Mouse (Mus musculus) CH12.LX (cell line): ENCODE data around the gene Paqr6. TPM values are rescaled to one million over a fixed set of nuclear protein-coding genes. Genes with fewer than 3 reads are reported as not detected.

Experiments used
- DNase-seq: peaks from one replicate; pipeline ENCODE4 v3.0.0-alpha.2; 2013; ENCODE audit errors: extremely low read depth
- H3K27ac ChIP-seq: 2 replicates; pipeline ENCODE4 v1.5.1; 2012; ENCODE audit warnings: low read depth, mild to moderate bottlenecking, control low read depth, moderate library complexity; ENCODE audit not compliant: insufficient read depth
- H3K27me3 ChIP-seq: replicated peaks from 2 replicates; pipeline ENCODE3; 2012; ENCODE audit warnings: inconsistent platforms
- H3K36me3 ChIP-seq, 2 experiments: replicated peaks in 1 of 2; 2 replicates each; pipeline versions ENCODE3 to v1.6.1; 2012; ENCODE audit warnings: inconsistent platforms in 1 of 2, low read length in 1 of 2, mild to moderate bottlenecking in 1 of 2, mixed read lengths in 1 of 2, moderate library complexity in 1 of 2; ENCODE audit not compliant: control insufficient read depth in 1 of 2, insufficient read depth in 1 of 2
- H3K4me1 ChIP-seq, 2 experiments: 2 replicates each; pipeline ENCODE4 v1.6.1; 2012; ENCODE audit warnings: inconsistent platforms in 1 of 2, moderate library complexity in 1 of 2; ENCODE audit not compliant: insufficient read depth in 2 of 2, control insufficient read depth in 1 of 2
- H3K4me2 ChIP-seq: 2 replicates; pipeline ENCODE4 v1.6.1; 2012; ENCODE audit warnings: low read depth, mild to moderate bottlenecking, control low read depth; ENCODE audit not compliant: poor library complexity, insufficient read depth, severe bottlenecking
- H3K4me3 ChIP-seq, 3 experiments: fragments of 150-350 bp in 1 of 3; sonication (generic) in 1 of 3; replicated peaks in 1 of 3; 2 replicates each; pipeline versions ENCODE3 to v1.5.1; 2011 to 2012; ENCODE audit warnings: low read depth in 2 of 3, low read length in 2 of 3, mild to moderate bottlenecking in 2 of 3, moderate library complexity in 2 of 3, control low read depth in 1 of 3, improper control_type of control experiment in 1 of 3, inconsistent platforms in 1 of 3, mixed read lengths in 1 of 3; ENCODE audit not compliant: poor library complexity in 1 of 3
- H3K79me2 ChIP-seq: replicated peaks from 2 replicates; pipeline ENCODE4 v1.6.1; 2012; ENCODE audit warnings: mild to moderate bottlenecking, moderate library complexity; ENCODE audit not compliant: control insufficient read depth, poor library complexity, insufficient read depth, severe bottlenecking; ENCODE audit errors: extremely low read depth
- H3K9ac ChIP-seq: 2 replicates; pipeline ENCODE4 v1.6.1; 2012; ENCODE audit warnings: low read depth, mild to moderate bottlenecking, control low read depth, moderate library complexity; ENCODE audit not compliant: insufficient read depth
- H3K9me3 ChIP-seq: replicated peaks from 2 replicates; pipeline ENCODE3; 2012; ENCODE audit warnings: low read length, inconsistent platforms, mixed read lengths
- BHLHE40 ChIP-seq: IDR thresholded peaks from 2 replicates; pipeline ENCODE4 v1.6.1; 2011; ENCODE audit warnings: mild to moderate bottlenecking, low read depth, low read length, improper control_type of control experiment
- CTCF ChIP-seq, 2 experiments: IDR thresholded peaks in 1 of 2; conservative IDR thresholded peaks in 1 of 2; 2 replicates each; pipeline ENCODE4 v1.5.1; 2011 to 2012; ENCODE audit warnings: low read depth in 2 of 2, low read length in 2 of 2, improper control_type of control experiment in 1 of 2, inconsistent platforms in 1 of 2, mild to moderate bottlenecking in 1 of 2, moderate library complexity in 1 of 2
- E2F4 ChIP-seq: IDR thresholded peaks from 2 replicates; pipeline ENCODE4 v1.6.1; 2011; ENCODE audit warnings: low read depth, low read length, improper control_type of control experiment; ENCODE audit not compliant: insufficient replicate concordance
- EP300 ChIP-seq: IDR thresholded peaks from 2 replicates; pipeline ENCODE4 v1.6.1; 2011; ENCODE audit warnings: low read length, improper control_type of control experiment
- HCFC1 ChIP-seq: IDR thresholded peaks from 2 replicates; pipeline ENCODE4 v1.6.1; 2012; ENCODE audit warnings: low read depth, mild to moderate bottlenecking, inconsistent platforms, low read length, improper control_type of control experiment
- JUN ChIP-seq: IDR thresholded peaks from 2 replicates; pipeline ENCODE4 v1.6.1; 2011; ENCODE audit warnings: low read depth, mild to moderate bottlenecking, low read length, improper control_type of control experiment, moderate library complexity; ENCODE audit not compliant: insufficient read depth
- MAX ChIP-seq: IDR thresholded peaks from 2 replicates; pipeline ENCODE4 v1.6.1; 2011; ENCODE audit warnings: low read length, improper control_type of control experiment
- MAZ ChIP-seq: IDR thresholded peaks from 2 replicates; pipeline ENCODE4 v1.6.1; 2012; ENCODE audit warnings: low read depth, mild to moderate bottlenecking, inconsistent platforms, low read length, improper control_type of control experiment, moderate library complexity
- MEF2A ChIP-seq: IDR thresholded peaks from 2 replicates; pipeline ENCODE4 v1.6.1; 2014; ENCODE audit warnings: low read depth, mild to moderate bottlenecking, inconsistent platforms, low read length, improper control_type of control experiment, borderline replicate concordance
- MXI1 ChIP-seq: IDR thresholded peaks from 2 replicates; pipeline ENCODE4 v1.6.1; 2011; ENCODE audit warnings: mild to moderate bottlenecking, low read depth, low read length, improper control_type of control experiment
- MYC ChIP-seq: IDR thresholded peaks from 2 replicates; pipeline ENCODE4 v1.6.1; 2011; ENCODE audit warnings: low read depth, mild to moderate bottlenecking, improper control_type of control experiment, low read length
- RAD21 ChIP-seq: IDR thresholded peaks from 2 replicates; pipeline ENCODE4 v1.6.1; 2011; ENCODE audit warnings: low read depth, mild to moderate bottlenecking, low read length, improper control_type of control experiment, moderate library complexity
- SIN3A ChIP-seq: IDR thresholded peaks from 2 replicates; pipeline ENCODE4 v1.6.1; 2012; ENCODE audit warnings: low read length, improper control_type of control experiment, inconsistent platforms
- SMC3 ChIP-seq: IDR thresholded peaks from 2 replicates; pipeline ENCODE4 v1.6.1; 2011; ENCODE audit warnings: low read depth, low read length, improper control_type of control experiment
- TBP ChIP-seq: conservative IDR thresholded peaks from 2 replicates; pipeline ENCODE4 v1.6.1; 2011; ENCODE audit warnings: low read depth, low read length, improper control_type of control experiment
- ZC3H11A ChIP-seq: IDR thresholded peaks from 2 replicates; pipeline ENCODE4 v1.6.1; 2012; ENCODE audit warnings: low read depth, mild to moderate bottlenecking, inconsistent platforms, low read length, improper control_type of control experiment
- ZKSCAN1 ChIP-seq: IDR thresholded peaks from 2 replicates; pipeline ENCODE4 v1.6.1; 2012; ENCODE audit warnings: low read depth, inconsistent platforms, low read length, improper control_type of control experiment, borderline replicate concordance
- dilution Hi-C: fragments of 300-500 bp; cut with MboI; formaldehyde crosslinking; loops from 2 replicates; pipeline ENCODE4 v1.14.3; 2020; ENCODE audit warnings: low sequenced_read_pairs; ENCODE audit not compliant: extremely low pct_unique_long_range_greater_than_20kb, extremely low pct_ligation_motif_present
- in situ Hi-C: fragments of 300-500 bp; cut with MboI; formaldehyde crosslinking; loops from 3 replicates; pipeline ENCODE4 v1.14.3; 2019; ENCODE audit warnings: low sequenced_read_pairs, low pct_ligation_motif_present, low pct_unique_long_range_greater_than_20kb, mixed read lengths
- polyA plus RNA-seq: library from polyadenylated mRNA; unstranded; fragments of >175 nt; gene quantifications from 2 replicates; pipeline ENCODE4 v1.2.1, GENCODE M21; 2012; ENCODE audit warnings: low read depth; ENCODE audit not compliant: insufficient read length
- total RNA-seq, 2 experiments: library from RNA; depleted of rRNA; stranded (reverse); fragments of 300-350 nt in 1 of 2; fragments of >200 nt in 1 of 2; gene quantifications; 2 replicates each; pipeline ENCODE4 v1.2.3; 2012 to 2014

The Paqr6 gene
- total and polyA plus RNA-seq, 3 experiments: 0.13 to 0.21 TPM; not detected in 1

- peaks cover 2% of the 10 kb centered on the region for H3K9me3 ChIP-seq
- in situ Hi-C loops: no loop called here
- H3K36me3 ChIP-seq: peaks cover 15 to 69% of the 10 kb centered on the region in 2 experiments
- TF ChIP-seq MAZ (no peak), TBP (no peak), ZKSCAN1 (no peak)
- no peak overlapping the region for H3K4me2 ChIP-seq
- dilution Hi-C loops: no loop called here
- H3K9ac ChIP-seq: no peak overlapping the region
- no peak overlapping the region for H3K4me3 ChIP-seq
- no peaks in the 10 kb centered on the region for H3K27me3 ChIP-seq
- no peak for DNase-seq
- H3K27ac ChIP-seq: no peak overlapping the region
- peaks cover 18% of the 10 kb centered on the region; the same call in 1 of the 2 replicates for H3K79me2 ChIP-seq
- peaks cover 7 to 37% of the 10 kb centered on the region in 2 experiments for H3K4me1 ChIP-seq
Measured at GRCm38 (mm10) chr3:88403522-88404230, 39.3 kb downstream of the Paqr6 start.

DNA sequence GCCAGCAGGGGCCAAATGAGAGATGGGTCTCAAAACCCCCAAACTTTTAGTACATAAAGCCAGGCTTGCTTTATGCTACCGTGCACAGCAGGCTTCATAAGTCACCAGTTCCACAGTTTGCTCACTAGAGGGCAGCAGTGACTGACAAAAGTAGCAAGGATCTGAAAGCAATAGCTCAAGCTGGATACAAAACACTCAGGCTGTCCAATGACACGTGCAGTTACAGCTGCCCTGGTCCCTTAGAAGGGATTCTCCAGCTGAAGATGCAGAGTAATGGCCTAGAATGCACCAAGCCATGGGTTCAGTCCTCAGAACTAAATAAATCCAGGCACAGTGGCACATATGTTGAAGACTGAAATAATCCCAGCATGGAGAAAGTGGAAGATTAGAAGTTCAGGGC, 42.7 kb downstream of the Paqr6 start:
- TF ChIP-seq MYC (peak; percentile 89), MAX (peak; percentile 85), RAD21 (peak; percentile 97), BHLHE40 (peak; percentile 88), E2F4 (no peak), EP300 (no peak), JUN (no peak), HCFC1 (no peak), MEF2A (no peak), SMC3 (peak; percentile 88), CTCF (conservative IDR thresholded peaks at IDR 0.05 in 1 of 2, IDR thresholded peaks at IDR 0.05 in 1 of 2; ENCODE audit: low read depth in 2 of 2, low read length in 2 of 2) (peak; percentile 82 to 97), MXI1 (peak; percentile 82), ZC3H11A (peak; percentile 28; the same call in 1 of the 2 replicates), SIN3A (peak; percentile 51; the same call in 1 of the 2 replicates)
- Histone ChIP-seq H3K4me3 (no peak overlapping the region), H3K4me2 (no peak overlapping the region), H3K36me3 (peaks cover 12 to 56% of the 10 kb centered on the region in 2 experiments), H3K4me1 (peaks cover 8 to 49% of the 10 kb centered on the region in 2 experiments), H3K27me3 (no peaks in the 10 kb centered on the region), H3K9ac (no peak overlapping the region), H3K79me2 (peaks cover 25% of the 10 kb centered on the region; the same call in 1 of the 2 replicates), H3K27ac (no peak overlapping the region), H3K9me3 (no peaks in the 10 kb centered on the region)
- DNase-seq: peak; percentile 87
- dilution Hi-C loops (no loop called here), in situ Hi-C loops (loop anchor here (5.0 kb wide), 2 partner anchors 55 to 115 kb away; partner anchors contain the start of gene Sema4a)
